Mouse (Mus musculus) brain, embryonic 14.5 days (tissue): ENCODE data around the gene Mettl26. TPM values are rescaled to one million over a fixed set of nuclear protein-coding genes. Genes with fewer than 3 reads are reported as not detected.

ENCODE experiments used
- DNase-seq: peaks from one replicate; pipeline ENCODE4 v3.0.0-alpha.2; 2011; ENCODE audit warnings: low read depth
- CTCF ChIP-seq: fragments of 200-500 bp; IDR thresholded peaks from 2 replicates; pipeline ENCODE4 v1.5.1; 2012; ENCODE audit warnings: inconsistent platforms, mild to moderate bottlenecking, moderate library complexity, borderline replicate concordance; ENCODE audit not compliant: insufficient read depth, insufficient read length; ENCODE audit errors: extremely low read depth
- POLR2A ChIP-seq: fragments of 200-500 bp; IDR thresholded peaks from 2 replicates; pipeline ENCODE4 v1.6.1; 2012; ENCODE audit warnings: mild to moderate bottlenecking, inconsistent platforms, borderline replicate concordance; ENCODE audit not compliant: poor library complexity, insufficient read depth, insufficient read length, severe bottlenecking; ENCODE audit errors: extremely low read depth
- polyA plus RNA-seq: library from polyadenylated mRNA; depleted of rRNA; stranded (reverse); fragments of >200 nt; gene quantifications from 2 replicates; pipeline ENCODE4 v1.2.3, GENCODE M21; 2012

Gene Mettl26
- polyA plus RNA-seq, 1 experiment = 71.4 TPM

DNA sequence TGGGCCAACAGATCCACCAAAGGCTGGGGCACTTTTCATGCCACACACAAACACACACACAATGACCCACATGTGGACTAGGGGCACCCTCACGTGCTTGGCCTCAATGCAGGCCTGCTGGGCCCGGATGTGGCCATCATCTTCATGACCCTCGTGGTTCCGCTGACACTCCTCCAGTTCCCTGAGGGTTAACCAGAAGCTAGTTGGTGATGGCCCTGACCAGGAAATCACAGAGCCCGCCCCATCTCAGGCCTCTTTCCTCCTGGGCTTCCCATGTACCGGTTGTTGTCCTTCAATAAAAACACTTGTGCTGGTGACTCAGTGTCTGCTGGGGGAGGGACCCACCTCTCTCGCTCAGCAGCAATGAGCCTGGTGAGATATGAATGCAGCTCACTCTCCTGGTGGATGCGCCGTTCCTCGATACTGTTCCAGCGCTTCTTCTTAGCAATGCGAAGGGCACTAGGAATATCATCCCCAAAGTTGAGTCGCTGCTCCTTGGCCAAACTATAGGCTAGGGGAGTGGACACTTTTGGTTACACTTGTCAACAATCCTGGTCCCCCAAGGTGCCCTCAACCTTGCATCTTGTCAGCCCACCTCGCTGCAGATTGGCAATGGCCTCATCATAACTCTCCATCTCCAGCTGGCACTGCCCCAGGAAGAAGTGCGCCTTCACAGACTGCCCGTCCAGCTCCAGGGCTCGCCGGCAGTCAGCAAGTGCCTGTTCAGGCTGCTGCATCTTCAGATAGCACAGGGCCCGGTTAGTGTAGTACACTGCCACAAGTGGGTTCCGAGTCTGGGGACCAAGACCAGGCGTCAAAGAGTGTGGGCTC is 43.2 kb upstream of the Mettl26 start:
- no peak for DNase-seq
- TF ChIP-seq CTCF = no peak

GRCm38 (mm10) chr17:25832436-25833290 is 42.2 kb upstream of the Mettl26 start:
- DNase-seq = peak; percentile 99
- TF ChIP-seq CTCF (no peak), POLR2A (peak; percentile 82)

GRCm38 (mm10) chr17:25833291-25833663 is 41.6 kb upstream of the Mettl26 start, which contains the start of gene Stub1:
TSS of gene Stub1 (minus strand) at chr17:25833404.
- DNase-seq = peak; percentile 93
- TF ChIP-seq POLR2A = no peak
- no peak for TF ChIP-seq CTCF

DNA sequence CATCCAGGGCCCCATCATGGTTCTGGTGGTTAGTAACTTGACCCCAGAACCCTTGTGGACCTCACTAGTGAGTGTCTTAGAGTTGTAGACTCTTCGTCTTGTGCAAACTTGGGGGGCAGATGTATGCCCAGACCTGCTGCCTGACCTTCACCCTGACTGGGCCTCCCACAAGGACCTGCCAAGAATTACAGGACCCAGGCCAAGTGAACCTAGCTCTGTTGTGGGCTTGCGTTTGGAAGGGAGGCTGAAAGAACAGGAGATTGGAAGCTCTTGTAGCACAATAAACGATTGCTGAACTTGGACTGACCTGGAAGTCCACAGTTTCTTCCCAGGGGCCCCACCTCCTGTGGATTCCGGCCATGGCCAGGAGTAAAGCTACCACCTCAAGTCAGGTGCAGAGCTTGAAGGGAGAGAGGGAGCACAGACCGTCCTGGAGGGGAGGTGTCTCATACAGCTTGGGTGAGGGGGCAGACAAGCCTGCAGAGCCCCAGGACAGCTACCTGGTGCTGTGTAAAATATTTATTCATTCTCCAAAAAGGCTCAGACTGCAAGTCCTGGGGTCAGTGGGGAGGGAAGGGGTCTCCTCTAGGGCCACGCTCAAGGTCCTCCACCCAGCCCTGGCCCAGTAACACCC is 40.8 kb upstream of the Mettl26 start:
- no peak for TF ChIP-seq CTCF
- no peak for TF ChIP-seq POLR2A
- no peak for DNase-seq

DNA sequence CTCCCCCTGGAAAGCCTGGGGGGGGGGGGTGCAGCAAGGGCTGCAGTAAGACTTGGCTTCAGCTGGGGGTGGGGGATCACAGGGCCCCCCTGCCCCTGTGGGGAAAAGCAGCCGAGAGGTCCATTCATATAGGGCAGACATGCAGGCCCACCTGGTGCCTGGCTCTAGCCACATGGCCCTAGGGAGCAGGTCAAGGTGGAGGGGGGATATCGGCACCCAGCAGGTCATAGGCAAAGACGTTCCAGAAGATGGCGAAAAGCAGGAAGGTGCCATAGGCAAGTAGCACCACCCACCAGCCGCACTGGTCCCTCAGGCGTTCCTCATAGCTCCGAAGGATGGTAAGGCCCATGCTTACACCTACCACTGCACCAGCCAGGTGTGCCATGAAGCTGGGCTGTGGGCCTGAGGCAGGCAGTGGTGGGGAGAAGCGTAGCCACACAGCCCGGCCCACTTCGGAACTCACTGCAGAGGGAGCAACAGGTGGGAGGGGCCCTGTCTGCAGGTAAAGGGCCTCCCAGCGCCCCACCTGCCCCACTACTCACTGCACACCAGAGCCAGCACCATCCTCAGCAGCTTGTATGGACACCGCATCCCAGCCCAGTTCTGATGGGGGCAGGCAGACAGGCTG is 40.2 kb upstream of the Mettl26 start:
- no peak for TF ChIP-seq POLR2A
- no peak for TF ChIP-seq CTCF

DNA sequence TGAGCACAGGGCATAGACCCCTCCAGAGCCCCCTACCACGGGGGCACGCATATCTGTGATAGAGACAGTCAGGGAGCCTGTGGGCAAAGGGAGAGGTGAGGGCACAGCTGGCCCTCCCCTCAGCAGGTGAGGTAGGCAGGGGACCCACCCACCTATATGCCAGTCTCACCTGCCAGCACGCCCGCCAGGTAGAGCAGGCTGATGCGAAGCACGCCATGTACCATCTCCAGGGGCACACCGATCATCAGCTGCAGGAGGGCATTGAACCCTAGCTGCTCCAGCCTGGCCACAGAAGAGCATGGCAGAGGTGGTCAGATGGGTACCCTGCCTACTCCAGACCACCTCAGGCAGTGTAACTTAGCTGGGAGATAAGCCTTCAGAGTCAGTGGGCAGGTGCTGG is 39.6 kb upstream of the Mettl26 start:
- TF ChIP-seq CTCF = no peak
- TF ChIP-seq POLR2A = no peak
- DNase-seq = no peak

More for the DNA sequence above, 40.2 kb upstream of the Mettl26 start:
- DNase-seq = no peak

GRCm38 (mm10) chr17:25835816-25836215 is 39.1 kb upstream of the Mettl26 start:
- TF ChIP-seq CTCF = no peak
- TF ChIP-seq POLR2A = no peak
- no peak for DNase-seq

GRCm38 (mm10) chr17:25836397-25837075 is 38.3 kb upstream of the Mettl26 start:
- DNase-seq = no peak
- TF ChIP-seq CTCF (no peak), POLR2A (no peak; the same call in 1 of the 2 replicates)

DNA sequence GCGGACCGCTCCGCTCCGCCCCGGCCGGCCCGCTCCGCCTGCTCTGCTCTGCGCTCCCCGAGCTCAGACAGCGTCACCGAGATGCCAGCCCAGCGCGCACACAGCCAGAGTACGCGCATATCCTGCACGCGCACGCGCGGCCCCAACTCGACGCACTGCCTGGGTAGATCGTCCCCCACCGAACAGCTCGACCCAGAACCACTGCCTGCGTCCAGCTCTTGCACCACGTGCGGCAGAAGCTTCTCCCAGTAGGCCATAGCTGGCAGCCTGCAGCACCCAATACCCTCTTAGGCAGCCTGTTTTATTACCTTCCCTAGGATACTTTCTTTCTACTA is 37.8 kb upstream of the Mettl26 start, which contains the start of gene Rhbdl1:
TSS of gene Rhbdl1 (minus strand) at position 220 of the 335 bp plus-strand sequence.
- TF ChIP-seq POLR2A = peak; percentile 66; the same call in 1 of the 2 replicates
- TF ChIP-seq CTCF = no peak
- DNase-seq = peak; percentile 90

GRCm38 (mm10) chr17:25837533-25837932 is 37.3 kb upstream of the Mettl26 start:
- peak; percentile 74 for DNase-seq
- TF ChIP-seq POLR2A = no peak
- TF ChIP-seq CTCF = no peak

DNA sequence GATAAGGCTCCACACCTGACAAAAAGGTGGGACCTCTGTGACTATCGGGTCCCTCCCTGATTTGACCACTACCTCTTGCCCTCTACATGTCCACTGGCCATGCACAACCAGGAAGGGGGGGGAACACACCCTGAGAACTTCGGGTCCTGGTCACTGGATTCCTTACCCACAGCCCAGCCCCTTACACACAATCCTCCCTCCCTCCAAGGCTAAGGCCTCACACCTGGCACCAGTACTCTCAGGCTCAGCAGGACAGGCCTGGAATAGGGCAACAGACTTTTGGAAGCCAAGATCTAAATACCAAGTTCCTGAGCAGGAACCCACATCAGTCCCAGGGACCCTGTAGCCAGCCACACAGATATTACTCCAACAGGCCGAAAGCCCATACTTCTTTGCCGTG is 36.0 kb upstream of the Mettl26 start:
- TF ChIP-seq CTCF (no peak), POLR2A (no peak)
- DNase-seq = no peak
